Mouse (Mus musculus): ENCODE measurements around the gene Galk2. TPM values are rescaled to one million over a fixed set of nuclear protein-coding genes. Genes with fewer than 3 reads are reported as not detected.

The Galk2 gene
- polyA plus RNA-seq (2012; ENCODE audit: low replicate concordance) = 0.98 and 2.7 TPM in 2 replicates

GRCm38 (mm10) chr2:125858521-125859280 lies at the start of gene Galk2, which contains the start of gene Cops2:
Gene Galk2 (plus strand): TSS chr2:125859109.
Gene Cops2 (minus strand): TSS chr2:125859139.

Other genes with a start within 250 kb of the Galk2 start
- gene Cep152, start 234.0 kb upstream of the Galk2 start, polyA plus RNA-seq (2012; ENCODE audit: low replicate concordance) = 1.5 and 2.1 TPM in 2 replicates
- 36.8 and 38.5 TPM in 2 replicates for gene Eid1, start 186.0 kb upstream of the Galk2 start, polyA plus RNA-seq (2012; ENCODE audit: low replicate concordance)
- 0.04 and 0.18 TPM in 2 replicates for gene Shc4, start 135.0 kb upstream of the Galk2 start, polyA plus RNA-seq (2012; ENCODE audit: low replicate concordance)
- 13.6 and 15.6 TPM in 2 replicates for gene Secisbp2l, start 76.2 kb upstream of the Galk2 start, polyA plus RNA-seq (2012; ENCODE audit: low replicate concordance)
- gene Cops2, start within 50 bp of the Galk2 start, polyA plus RNA-seq (2012; ENCODE audit: low replicate concordance) = 0.41 and 6.7 TPM in 2 replicates
- gene Fgf7, start 175.5 kb downstream of the Galk2 start, polyA plus RNA-seq (2012; ENCODE audit: low replicate concordance) = not detected in 2 replicates

All from hematopoietic multipotent progenitor cell, adult 10-12 weeks (in vitro differentiated cells).